Mouse (Mus musculus): ENCODE measurements around the gene Nck2. TPM values are rescaled to one million over a fixed set of nuclear protein-coding genes. Genes with fewer than 3 reads are reported as not detected.
"Not testable (repeated sequence)": the region's sequence is repeated elsewhere in the genome, so short reads cannot be mapped to it uniquely, and the experiment has no call there.

The Nck2 gene
- polyA plus RNA-seq, 1 experiment from 2014 or later, result 38.1 TPM

- Histone ChIP-seq H3K4me3 (ENCODE audit: low read depth, low read length) (no peak overlapping the region), H3K9me3 (ENCODE audit: control insufficient read depth, low read length) (no peaks in the 10 kb centered on the region), H3K4me2 (ENCODE audit: low read length) (no peak overlapping the region), H3K27me3 (replicated peaks; ENCODE audit: control insufficient read depth, insufficient read depth, low read length) (no peaks in the 10 kb centered on the region), H3K4me1 (replicated peaks; ENCODE audit: control insufficient read depth, insufficient read depth, low read length) (no peaks in the 10 kb centered on the region), H3K27ac (ENCODE audit: low read depth) (no peak overlapping the region), H3K36me3 (ENCODE audit: control insufficient read depth, insufficient read depth, low read length) (no peaks in the 10 kb centered on the region), H3K9ac (ENCODE audit: low read length) (no peak overlapping the region)
- WGBS, result 91% methylated on average over 2 of the region's 2 CpGs
- ATAC-seq (replicated peaks; ENCODE audit: low FRiP score, low TSS enrichment, low read depth), result no peak
- DNase-seq (ENCODE audit: low spot score), result no peak
Measured at GRCm38 (mm10) chr1:43522976-43523375, 78.6 kb downstream of the Nck2 start.

- WGBS, result 69% methylated on average over 3 of the region's 3 CpGs
- Histone ChIP-seq H3K27me3 (replicated peaks; ENCODE audit: control insufficient read depth, insufficient read depth, low read length) (no peaks in the 10 kb centered on the region), H3K27ac (ENCODE audit: low read depth) (no peak overlapping the region), H3K4me2 (ENCODE audit: low read length) (no peak overlapping the region), H3K4me1 (replicated peaks; ENCODE audit: control insufficient read depth, insufficient read depth, low read length) (no peaks in the 10 kb centered on the region), H3K36me3 (ENCODE audit: control insufficient read depth, insufficient read depth, low read length) (peaks cover 3% of the 10 kb centered on the region; the same call in 1 of the 2 replicates), H3K4me3 (ENCODE audit: low read depth, low read length) (no peak overlapping the region), H3K9me3 (ENCODE audit: control insufficient read depth, low read length) (no peaks in the 10 kb centered on the region), H3K9ac (ENCODE audit: low read length) (no peak overlapping the region)
- ATAC-seq (replicated peaks; ENCODE audit: low FRiP score, low TSS enrichment, low read depth) (no peak), DNase-seq (ENCODE audit: low spot score) (no peak)
Measured at GRCm38 (mm10) chr1:43524332-43524731, 80.0 kb downstream of the Nck2 start.

GRCm38 (mm10) chr1:43528275-43528674, 83.9 kb downstream of the Nck2 start:
- H3K27me3 ChIP-seq (replicated peaks; ENCODE audit: control insufficient read depth, insufficient read depth, low read length), result no peaks in the 10 kb centered on the region
- H3K4me1 ChIP-seq (replicated peaks; ENCODE audit: control insufficient read depth, insufficient read depth, low read length), result no peaks in the 10 kb centered on the region
- H3K27ac ChIP-seq (ENCODE audit: low read depth), result no peak overlapping the region
- ATAC-seq (replicated peaks; ENCODE audit: low FRiP score, low TSS enrichment, low read depth) (no peak), DNase-seq (ENCODE audit: low spot score) (no peak)
- H3K36me3 ChIP-seq (ENCODE audit: control insufficient read depth, insufficient read depth, low read length), result peaks cover 3% of the 10 kb centered on the region; the same call in 1 of the 2 replicates
- no peak overlapping the region for H3K9ac ChIP-seq (ENCODE audit: low read length)
- 99% methylated on average over 2 of the region's 2 CpGs for WGBS
- no peak overlapping the region for H3K4me3 ChIP-seq (ENCODE audit: low read depth, low read length)
- H3K4me2 ChIP-seq (ENCODE audit: low read length), result no peak overlapping the region
- no peaks in the 10 kb centered on the region for H3K9me3 ChIP-seq (ENCODE audit: control insufficient read depth, low read length)

GRCm38 (mm10) chr1:43529086-43529485, 84.7 kb downstream of the Nck2 start:
- H3K4me2 ChIP-seq (ENCODE audit: low read length), result no peak overlapping the region
- peaks cover 4% of the 10 kb centered on the region for H3K36me3 ChIP-seq (ENCODE audit: control insufficient read depth, insufficient read depth, low read length)
- H3K27ac ChIP-seq (ENCODE audit: low read depth), result no peak overlapping the region
- H3K4me1 ChIP-seq (replicated peaks; ENCODE audit: control insufficient read depth, insufficient read depth, low read length), result no peaks in the 10 kb centered on the region
- WGBS, result 90% methylated on average over 1 of the region's 1 CpGs
- H3K9ac ChIP-seq (ENCODE audit: low read length), result no peak overlapping the region
- H3K9me3 ChIP-seq (ENCODE audit: control insufficient read depth, low read length), result no peaks in the 10 kb centered on the region
- DNase-seq (ENCODE audit: low spot score) (no peak), ATAC-seq (replicated peaks; ENCODE audit: low FRiP score, low TSS enrichment, low read depth) (no peak)
- no peaks in the 10 kb centered on the region for H3K27me3 ChIP-seq (replicated peaks; ENCODE audit: control insufficient read depth, insufficient read depth, low read length)
- no peak overlapping the region for H3K4me3 ChIP-seq (ENCODE audit: low read depth, low read length)

GRCm38 (mm10) chr1:43530295-43531020, 86.1 kb downstream of the Nck2 start:
- H3K27me3 ChIP-seq (replicated peaks; ENCODE audit: control insufficient read depth, insufficient read depth, low read length), result no peaks in the 10 kb centered on the region
- ATAC-seq (replicated peaks; ENCODE audit: low FRiP score, low TSS enrichment, low read depth) (no peak), DNase-seq (ENCODE audit: low spot score) (no peak)
- H3K9me3 ChIP-seq (ENCODE audit: control insufficient read depth, low read length), result no peaks in the 10 kb centered on the region
- 66% methylated on average over 7 of the region's 7 CpGs for WGBS
- no peaks in the 10 kb centered on the region for H3K4me1 ChIP-seq (replicated peaks; ENCODE audit: control insufficient read depth, insufficient read depth, low read length)
- peaks cover 13% of the 10 kb centered on the region for H3K36me3 ChIP-seq (ENCODE audit: control insufficient read depth, insufficient read depth, low read length)
- no peak overlapping the region for H3K4me2 ChIP-seq (ENCODE audit: low read length)
- H3K4me3 ChIP-seq (ENCODE audit: low read depth, low read length), result no peak overlapping the region
- H3K27ac ChIP-seq (ENCODE audit: low read depth), result no peak overlapping the region
- H3K9ac ChIP-seq (ENCODE audit: low read length), result no peak overlapping the region

GRCm38 (mm10) chr1:43531307-43531706, 86.9 kb downstream of the Nck2 start:
- H3K27me3 ChIP-seq (replicated peaks; ENCODE audit: control insufficient read depth, insufficient read depth, low read length), result no peaks in the 10 kb centered on the region
- no peaks in the 10 kb centered on the region for H3K4me1 ChIP-seq (replicated peaks; ENCODE audit: control insufficient read depth, insufficient read depth, low read length)
- peaks cover 13% of the 10 kb centered on the region for H3K36me3 ChIP-seq (ENCODE audit: control insufficient read depth, insufficient read depth, low read length)
- DNase-seq (ENCODE audit: low spot score) (no peak), ATAC-seq (replicated peaks; ENCODE audit: low FRiP score, low TSS enrichment, low read depth) (no peak)
- H3K9ac ChIP-seq (ENCODE audit: low read length), result no peak overlapping the region
- H3K9me3 ChIP-seq (ENCODE audit: control insufficient read depth, low read length), result no peaks in the 10 kb centered on the region
- WGBS, result 83% methylated on average over 7 of the region's 7 CpGs
- no peak overlapping the region for H3K4me3 ChIP-seq (ENCODE audit: low read depth, low read length)
- no peak overlapping the region for H3K4me2 ChIP-seq (ENCODE audit: low read length)
- no peak overlapping the region for H3K27ac ChIP-seq (ENCODE audit: low read depth)

GRCm38 (mm10) chr1:43532279-43532678, 87.9 kb downstream of the Nck2 start:
- H3K27me3 ChIP-seq (replicated peaks; ENCODE audit: control insufficient read depth, insufficient read depth, low read length), result no peaks in the 10 kb centered on the region
- no peaks in the 10 kb centered on the region; the same call in 1 of the 2 replicates for H3K4me1 ChIP-seq (replicated peaks; ENCODE audit: control insufficient read depth, insufficient read depth, low read length)
- H3K36me3 ChIP-seq (ENCODE audit: control insufficient read depth, insufficient read depth, low read length), result peaks cover 13% of the 10 kb centered on the region
- H3K9me3 ChIP-seq (ENCODE audit: control insufficient read depth, low read length), result no peaks in the 10 kb centered on the region
- WGBS, result 47% methylated on average over 4 of the region's 4 CpGs
- ATAC-seq (replicated peaks; ENCODE audit: low FRiP score, low TSS enrichment, low read depth) (peak; percentile 27; the same call in 1 of the 2 replicates), DNase-seq (ENCODE audit: low spot score) (no peak)
- H3K9ac ChIP-seq (ENCODE audit: low read length), result no peak overlapping the region
- H3K27ac ChIP-seq (ENCODE audit: low read depth), result no peak overlapping the region
- H3K4me3 ChIP-seq (ENCODE audit: low read depth, low read length), result no peak overlapping the region
- no peak overlapping the region for H3K4me2 ChIP-seq (ENCODE audit: low read length)

GRCm38 (mm10) chr1:43533497-43533896, 89.1 kb downstream of the Nck2 start:
- peaks cover 13% of the 10 kb centered on the region for H3K36me3 ChIP-seq (ENCODE audit: control insufficient read depth, insufficient read depth, low read length)
- not testable (repeated sequence) for H3K4me2 ChIP-seq (ENCODE audit: low read length); ATAC-seq (replicated peaks; ENCODE audit: low FRiP score, low TSS enrichment, low read depth)

More at GRCm38 (mm10) chr1:43533497-43533896, 89.1 kb downstream of the Nck2 start:
- not testable (repeated sequence) for H3K27ac ChIP-seq (ENCODE audit: low read depth); DNase-seq (ENCODE audit: low spot score); H3K4me3 ChIP-seq (ENCODE audit: low read depth, low read length); H3K9ac ChIP-seq (ENCODE audit: low read length); H3K4me1 ChIP-seq (replicated peaks; ENCODE audit: control insufficient read depth, insufficient read depth, low read length); H3K9me3 ChIP-seq (ENCODE audit: control insufficient read depth, low read length); H3K27me3 ChIP-seq (replicated peaks; ENCODE audit: control insufficient read depth, insufficient read depth, low read length)
- 93% methylated on average over 11 of the region's 11 CpGs for WGBS
